Mouse (Mus musculus) retina, postnatal 1 day (tissue): Measurements from ENCODE around the gene Nudt3.

Experiments used
- DNase-seq: peaks from one replicate; pipeline ENCODE4 v3.0.0-alpha.2; 2012

Gene Nudt3

GRCm38 (mm10) chr17:27544551-27544950 lies 78.7 kb downstream of the Nudt3 start:
- DNase-seq: no peak

GRCm38 (mm10) chr17:27541984-27542383 lies 81.3 kb downstream of the Nudt3 start:
- DNase-seq: no peak

- no peak for DNase-seq
Observed at GRCm38 (mm10) chr17:27541261-27541660, 82.0 kb downstream of the Nudt3 start.

GRCm38 (mm10) chr17:27534718-27535117 lies 88.6 kb downstream of the Nudt3 start:
- peak; percentile 91 for DNase-seq

GRCm38 (mm10) chr17:27533354-27533753 lies 89.9 kb downstream of the Nudt3 start:
- DNase-seq: peak; percentile 39

- DNase-seq: no peak
Observed at GRCm38 (mm10) chr17:27532095-27532494, 91.2 kb downstream of the Nudt3 start.
